Mouse (Mus musculus): Measurements from ENCODE around the gene Wap. TPM values are rescaled to one million over a fixed set of nuclear protein-coding genes. Genes with fewer than 3 reads are reported as not detected.

Gene Wap
- polyA plus RNA-seq, 1 experiment from 2014 or later = not detected

DNA sequence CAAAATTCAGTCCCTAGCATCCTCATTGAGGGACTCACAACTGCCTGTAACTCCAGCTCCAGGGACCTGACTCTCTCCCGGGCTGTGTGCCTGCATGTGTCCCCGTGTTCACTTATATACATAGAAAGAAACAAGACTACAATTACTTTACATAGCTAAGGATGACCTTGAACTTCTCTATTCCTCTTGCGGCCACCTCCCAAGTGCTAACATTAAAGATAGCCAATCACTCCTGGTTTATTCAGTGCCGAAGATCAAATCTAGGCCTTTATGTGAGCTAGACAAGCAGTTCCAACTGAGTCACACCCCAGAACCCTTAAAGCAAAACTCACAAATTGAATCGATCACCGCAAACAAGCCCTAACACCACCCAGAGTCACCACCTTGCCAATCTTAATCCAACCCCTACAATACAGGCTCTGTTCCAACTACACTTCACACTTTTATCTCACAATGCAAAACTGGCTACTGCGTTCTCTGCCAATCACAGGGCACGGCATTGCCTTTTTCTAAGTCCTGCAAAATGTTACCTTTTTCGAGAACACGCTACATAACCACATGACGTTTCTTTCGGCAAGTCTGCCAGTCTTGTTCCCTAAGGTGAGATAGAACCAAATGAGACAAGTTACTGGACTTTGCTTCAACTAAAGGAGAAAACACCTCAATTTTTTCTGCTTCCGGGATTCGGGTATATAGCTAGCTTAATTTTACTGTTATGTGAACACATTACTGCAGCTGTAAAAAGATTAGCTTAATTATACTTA is 13.6 kb downstream of the Wap start:
- Histone ChIP-seq H3K4me1 (ENCODE audit: control insufficient read depth, insufficient read depth, low read length) (peaks cover 9% of the 10 kb centered on the region), H3K4me3 (ENCODE audit: low read depth, low read length) (peak overlapping the region; percentile 73), H3K27me3 (replicated peaks; ENCODE audit: control insufficient read depth, insufficient read depth, low read length) (no peaks in the 10 kb centered on the region), H3K36me3 (ENCODE audit: control insufficient read depth, insufficient read depth, low read length) (peaks cover 41% of the 10 kb centered on the region), H3K9ac (ENCODE audit: low read length) (peak overlapping the region; percentile 57), H3K9me3 (replicated peaks; ENCODE audit: control insufficient read depth, low read length) (no peaks in the 10 kb centered on the region), H3K27ac (ENCODE audit: low read depth, low read length) (no peak overlapping the region), H3K4me2 (ENCODE audit: low read length) (peak overlapping the region; percentile 88)
- no peak for DNase-seq (ENCODE audit: low spot score)
- no peak for ATAC-seq
- WGBS = 72% methylated on average over 14 of the region's 14 CpGs

GRCm38 (mm10) chr11:6623704-6624103 is 14.7 kb downstream of the Wap start:
- 87% methylated on average over 10 of the region's 10 CpGs for WGBS
- ATAC-seq (no peak), DNase-seq (ENCODE audit: low spot score) (no peak)
- H3K4me1 ChIP-seq (ENCODE audit: control insufficient read depth, insufficient read depth, low read length) = peaks cover 9% of the 10 kb centered on the region
- peaks cover 52% of the 10 kb centered on the region for H3K36me3 ChIP-seq (ENCODE audit: control insufficient read depth, insufficient read depth, low read length)
- H3K9me3 ChIP-seq (replicated peaks; ENCODE audit: control insufficient read depth, low read length) = no peaks in the 10 kb centered on the region
- H3K4me3 ChIP-seq (ENCODE audit: low read depth, low read length) = no peak overlapping the region
- H3K9ac ChIP-seq (ENCODE audit: low read length) = no peak overlapping the region
- no peaks in the 10 kb centered on the region for H3K27me3 ChIP-seq (replicated peaks; ENCODE audit: control insufficient read depth, insufficient read depth, low read length)
- H3K4me2 ChIP-seq (ENCODE audit: low read length) = no peak overlapping the region
- H3K27ac ChIP-seq (ENCODE audit: low read depth, low read length) = no peak overlapping the region

- H3K27ac ChIP-seq (ENCODE audit: low read depth, low read length) = no peak overlapping the region
- H3K9ac ChIP-seq (ENCODE audit: low read length) = no peak overlapping the region
- H3K9me3 ChIP-seq (replicated peaks; ENCODE audit: control insufficient read depth, low read length) = no peaks in the 10 kb centered on the region
- H3K4me3 ChIP-seq (ENCODE audit: low read depth, low read length) = no peak overlapping the region
- H3K4me1 ChIP-seq (ENCODE audit: control insufficient read depth, insufficient read depth, low read length) = no peaks in the 10 kb centered on the region
- no peak for ATAC-seq
- H3K27me3 ChIP-seq (replicated peaks; ENCODE audit: control insufficient read depth, insufficient read depth, low read length) = no peaks in the 10 kb centered on the region
- no peak overlapping the region for H3K4me2 ChIP-seq (ENCODE audit: low read length)
- H3K36me3 ChIP-seq (ENCODE audit: control insufficient read depth, insufficient read depth, low read length) = peaks cover 83% of the 10 kb centered on the region
- DNase-seq (ENCODE audit: low spot score) = no peak
- WGBS = 93% methylated on average over 12 of the region's 12 CpGs
Observed at GRCm38 (mm10) chr11:6615250-6616205, 22.9 kb downstream of the Wap start.

GRCm38 (mm10) chr11:6605491-6606399 is 32.7 kb downstream of the Wap start, which contains the start of gene Nacad:
Nacad (minus strand) TSS chr11:6606053.
- Histone ChIP-seq H3K9me3 (replicated peaks; ENCODE audit: control insufficient read depth, low read length) (no peaks in the 10 kb centered on the region), H3K27ac (ENCODE audit: low read depth, low read length) (peak within 1 kb of the TSS; percentile 98), H3K4me2 (ENCODE audit: low read length) (peak within 1 kb of the TSS; percentile 94), H3K9ac (ENCODE audit: low read length) (peak within 1 kb of the TSS; percentile 87), H3K27me3 (replicated peaks; ENCODE audit: control insufficient read depth, insufficient read depth, low read length) (no peaks in the 10 kb centered on the region), H3K4me3 (ENCODE audit: low read depth, low read length) (peak within 1 kb of the TSS; percentile 55), H3K36me3 (ENCODE audit: control insufficient read depth, insufficient read depth, low read length) (peaks cover 22% of the 10 kb centered on the region), H3K4me1 (ENCODE audit: control insufficient read depth, insufficient read depth, low read length) (peaks cover 24% of the 10 kb centered on the region)
- DNase-seq (ENCODE audit: low spot score) = peak; percentile 96
- 2% methylated on average over 35 of the region's 41 CpGs for WGBS
- ATAC-seq = peak; percentile 91

- Histone ChIP-seq H3K36me3 (ENCODE audit: control insufficient read depth, insufficient read depth, low read length) (peaks cover 27% of the 10 kb centered on the region), H3K27me3 (replicated peaks; ENCODE audit: control insufficient read depth, insufficient read depth, low read length) (no peaks in the 10 kb centered on the region), H3K4me1 (ENCODE audit: control insufficient read depth, insufficient read depth, low read length) (peaks cover 25% of the 10 kb centered on the region), H3K9me3 (replicated peaks; ENCODE audit: control insufficient read depth, low read length) (no peaks in the 10 kb centered on the region), H3K9ac (ENCODE audit: low read length) (peak overlapping the region; percentile 87), H3K27ac (ENCODE audit: low read depth, low read length) (peak overlapping the region; percentile 98), H3K4me3 (ENCODE audit: low read depth, low read length) (peak overlapping the region; percentile 55), H3K4me2 (ENCODE audit: low read length) (peak overlapping the region; percentile 94)
- WGBS = 6% methylated on average over 13 of the region's 13 CpGs
- peak; percentile 57 for DNase-seq (ENCODE audit: low spot score)
- ATAC-seq = no peak
Observed at GRCm38 (mm10) chr11:6605021-6605481, 33.4 kb downstream of the Wap start.

GRCm38 (mm10) chr11:6604604-6604936 is 33.9 kb downstream of the Wap start:
- ATAC-seq = no peak
- Histone ChIP-seq H3K9ac (ENCODE audit: low read length) (peak overlapping the region; percentile 87), H3K36me3 (ENCODE audit: control insufficient read depth, insufficient read depth, low read length) (peaks cover 28% of the 10 kb centered on the region), H3K27me3 (replicated peaks; ENCODE audit: control insufficient read depth, insufficient read depth, low read length) (no peaks in the 10 kb centered on the region), H3K9me3 (replicated peaks; ENCODE audit: control insufficient read depth, low read length) (no peaks in the 10 kb centered on the region), H3K4me3 (ENCODE audit: low read depth, low read length) (peak overlapping the region; percentile 55), H3K4me2 (ENCODE audit: low read length) (peak overlapping the region; percentile 94), H3K27ac (ENCODE audit: low read depth, low read length) (peak overlapping the region; percentile 98), H3K4me1 (ENCODE audit: control insufficient read depth, insufficient read depth, low read length) (peaks cover 29% of the 10 kb centered on the region)
- no peak for DNase-seq (ENCODE audit: low spot score)

DNA sequence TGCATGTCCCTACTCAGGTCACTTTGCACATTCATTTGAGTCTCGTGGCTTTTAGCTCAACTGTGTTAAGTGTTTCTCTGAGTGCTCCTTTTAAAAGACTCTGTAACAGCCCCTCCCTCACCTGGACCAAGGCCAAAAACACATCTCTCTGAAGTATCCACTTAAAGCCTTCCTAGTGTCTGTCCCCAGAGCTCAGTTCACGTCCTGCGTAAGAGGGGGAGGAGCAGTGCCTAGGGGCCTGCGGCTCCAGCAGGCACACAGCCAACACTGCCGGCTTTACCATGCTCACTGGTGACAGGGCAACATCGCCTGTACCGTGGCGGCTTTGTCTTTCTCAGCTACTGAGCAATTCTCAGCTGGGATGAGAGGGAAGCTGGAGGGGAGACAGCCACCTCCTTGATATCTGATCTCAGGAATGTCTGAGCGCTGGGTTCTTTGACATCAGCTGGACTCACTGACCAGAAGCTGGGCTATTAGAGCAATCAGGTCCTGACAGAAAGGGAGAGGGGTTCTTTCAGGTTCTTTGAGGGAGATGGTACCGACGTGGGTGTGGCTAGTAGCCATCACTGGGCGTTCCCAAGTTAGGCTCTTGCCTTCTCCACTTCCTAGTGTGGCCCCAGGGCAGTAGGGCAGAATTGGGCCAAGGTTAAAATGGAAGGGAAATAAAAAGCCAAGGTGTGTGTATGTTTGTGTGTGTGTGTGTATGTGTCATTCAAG is 34.4 kb downstream of the Wap start:
- Histone ChIP-seq H3K9me3 (replicated peaks; ENCODE audit: control insufficient read depth, low read length) (no peaks in the 10 kb centered on the region), H3K9ac (ENCODE audit: low read length) (peak overlapping the region; percentile 87), H3K27ac (ENCODE audit: low read depth, low read length) (peak overlapping the region; percentile 98), H3K4me1 (ENCODE audit: control insufficient read depth, insufficient read depth, low read length) (peaks cover 35% of the 10 kb centered on the region), H3K4me2 (ENCODE audit: low read length) (peak overlapping the region; percentile 94), H3K36me3 (ENCODE audit: control insufficient read depth, insufficient read depth, low read length) (peaks cover 28% of the 10 kb centered on the region), H3K27me3 (replicated peaks; ENCODE audit: control insufficient read depth, insufficient read depth, low read length) (no peaks in the 10 kb centered on the region), H3K4me3 (ENCODE audit: low read depth, low read length) (peak overlapping the region; percentile 55)
- ATAC-seq (peak; percentile 54), DNase-seq (ENCODE audit: low spot score) (peak; percentile 92)
- 8% methylated on average over 12 of the region's 12 CpGs for WGBS

DNA sequence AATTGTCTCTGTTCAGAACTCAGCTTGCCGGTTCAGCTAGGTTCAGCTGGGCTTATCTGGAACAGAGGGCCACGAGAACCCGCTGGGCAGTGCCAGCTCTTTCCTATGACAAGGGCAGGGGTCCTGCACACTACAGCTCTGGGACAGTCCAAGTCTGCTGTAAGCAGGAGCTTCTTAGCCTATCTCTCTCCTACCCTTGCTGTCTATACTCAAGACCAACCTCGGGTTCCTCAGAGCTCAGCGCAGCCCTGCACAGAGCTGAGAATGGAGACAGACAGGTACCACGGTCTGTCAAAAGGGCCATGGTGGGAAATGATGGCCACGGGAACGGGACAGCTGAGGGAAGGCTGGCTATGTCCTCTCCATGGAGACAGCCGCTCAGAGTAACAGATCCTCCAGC is 35.2 kb downstream of the Wap start:
- 84% methylated on average over 9 of the region's 9 CpGs for WGBS
- H3K27ac ChIP-seq (ENCODE audit: low read depth, low read length) = no peak overlapping the region; the same call in 1 of the 2 replicates
- no peaks in the 10 kb centered on the region for H3K27me3 ChIP-seq (replicated peaks; ENCODE audit: control insufficient read depth, insufficient read depth, low read length)

More for the DNA sequence above, 35.2 kb downstream of the Wap start:
- ATAC-seq (no peak), DNase-seq (ENCODE audit: low spot score) (no peak)
- H3K36me3 ChIP-seq (ENCODE audit: control insufficient read depth, insufficient read depth, low read length) = peaks cover 29% of the 10 kb centered on the region
- H3K9me3 ChIP-seq (replicated peaks; ENCODE audit: control insufficient read depth, low read length) = no peaks in the 10 kb centered on the region
- peak overlapping the region; percentile 55 for H3K4me3 ChIP-seq (ENCODE audit: low read depth, low read length)
- H3K4me2 ChIP-seq (ENCODE audit: low read length) = peak overlapping the region; percentile 94
- H3K9ac ChIP-seq (ENCODE audit: low read length) = peak overlapping the region; percentile 87
- H3K4me1 ChIP-seq (ENCODE audit: control insufficient read depth, insufficient read depth, low read length) = peaks cover 39% of the 10 kb centered on the region

Measured in forebrain, embryonic 14.5 days (tissue).